Mouse (Mus musculus) bone marrow, adult 2 months (tissue): Measurements from ENCODE around the gene Gab1. TPM values are rescaled to one million over a fixed set of nuclear protein-coding genes. Genes with fewer than 3 reads are reported as not detected.

Experiments used
- H3K27ac ChIP-seq: fragments of 200-500 bp; 2 replicates; pipeline ENCODE4 v1.5.1; 2012; ENCODE audit warnings: low read depth, mild to moderate bottlenecking, control low read depth, inconsistent platforms, low read length; ENCODE audit not compliant: control insufficient read depth, poor library complexity, insufficient read depth
- H3K4me1 ChIP-seq: fragments of 200-500 bp; 2 replicates; pipeline ENCODE4 v1.6.1; 2011; ENCODE audit warnings: low read length; ENCODE audit not compliant: control insufficient read depth, insufficient read depth
- H3K4me3 ChIP-seq: fragments of 200-500 bp; replicated peaks from 2 replicates; pipeline ENCODE3; 2011; ENCODE audit warnings: mild to moderate bottlenecking, low read depth, low read length, control low read depth; ENCODE audit not compliant: control insufficient read depth
- CTCF ChIP-seq: fragments of 200-500 bp; IDR thresholded peaks from 2 replicates; pipeline ENCODE4 v1.5.1; 2011; ENCODE audit warnings: low read length, control low read depth; ENCODE audit not compliant: control insufficient read depth, insufficient read depth
- POLR2A ChIP-seq: fragments of 200-500 bp; IDR thresholded peaks from 2 replicates; pipeline ENCODE4 v1.6.1; 2011; ENCODE audit warnings: low read depth, mild to moderate bottlenecking, control low read depth, low read length, borderline replicate concordance; ENCODE audit not compliant: control insufficient read depth
- WGBS: fragments of 180-500 bp; shearing (Covaris S2); methylation state at CpG from one replicate; pipeline ENCODE4 v1.1.7; 2018; 5-methylcytosine and 5-hydroxymethylcytosine counted together
- polyA plus RNA-seq: library from polyadenylated mRNA; stranded (reverse); fragments of >200 nt; gene quantifications from 2 replicates; pipeline ENCODE4 v1.2.4, GENCODE M21; 2011; ENCODE audit warnings: low replicate concordance; ENCODE audit not compliant: missing spikeins, insufficient read depth, insufficient read length

The Gab1 gene
- polyA plus RNA-seq, 1 experiment, result 13.6 TPM

DNA sequence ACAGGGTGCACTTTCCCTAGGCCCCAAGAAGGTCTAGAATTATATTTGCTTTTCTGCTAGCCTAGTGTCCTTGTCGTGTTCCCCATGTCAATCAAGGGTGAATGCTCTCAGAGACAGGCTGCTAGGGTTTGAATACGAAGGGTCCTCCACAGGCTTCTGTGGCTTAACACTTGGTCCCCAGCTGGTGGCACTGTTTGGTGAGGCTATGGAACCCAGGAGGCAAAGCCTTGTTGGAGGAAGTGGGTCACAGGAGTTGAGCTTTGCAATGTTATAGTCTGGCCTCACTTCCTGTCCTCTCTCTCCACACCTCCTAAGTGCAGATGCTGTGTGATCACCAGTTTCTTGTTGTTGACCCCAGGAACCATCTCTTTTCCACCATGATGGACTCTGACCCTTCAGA lies 63.3 kb downstream of the Gab1 start:
- H3K4me3 ChIP-seq, result no peak overlapping the region
- no peak overlapping the region for H3K27ac ChIP-seq
- 90% methylated on average over 2 of the region's 2 CpGs for WGBS
- no peaks in the 10 kb centered on the region for H3K4me1 ChIP-seq
- no peak for TF ChIP-seq POLR2A

DNA sequence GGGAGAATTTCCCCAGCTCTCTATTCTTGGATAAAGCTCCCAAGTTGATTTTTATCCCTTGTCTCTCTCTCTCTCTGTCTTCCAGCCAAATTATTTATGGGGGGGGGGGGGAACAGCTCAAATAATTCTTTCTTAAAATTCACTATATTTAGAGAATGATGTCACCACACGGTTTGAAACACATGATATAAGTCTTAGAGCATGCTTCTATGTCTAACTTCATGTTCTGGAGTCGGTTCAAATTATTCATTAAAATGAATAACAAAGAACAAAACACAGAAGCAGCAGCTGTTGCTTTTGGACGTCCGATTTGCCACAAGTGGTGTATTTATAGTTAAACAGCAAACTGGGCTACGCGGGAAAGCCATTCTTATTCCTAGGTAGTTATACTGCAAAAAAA lies 65.1 kb downstream of the Gab1 start:
- no peak overlapping the region for H3K4me3 ChIP-seq
- H3K27ac ChIP-seq, result no peak overlapping the region
- H3K4me1 ChIP-seq, result no peaks in the 10 kb centered on the region
- 87% methylated on average over 6 of the region's 6 CpGs for WGBS
- no peak for TF ChIP-seq CTCF
- no peak for TF ChIP-seq POLR2A

DNA sequence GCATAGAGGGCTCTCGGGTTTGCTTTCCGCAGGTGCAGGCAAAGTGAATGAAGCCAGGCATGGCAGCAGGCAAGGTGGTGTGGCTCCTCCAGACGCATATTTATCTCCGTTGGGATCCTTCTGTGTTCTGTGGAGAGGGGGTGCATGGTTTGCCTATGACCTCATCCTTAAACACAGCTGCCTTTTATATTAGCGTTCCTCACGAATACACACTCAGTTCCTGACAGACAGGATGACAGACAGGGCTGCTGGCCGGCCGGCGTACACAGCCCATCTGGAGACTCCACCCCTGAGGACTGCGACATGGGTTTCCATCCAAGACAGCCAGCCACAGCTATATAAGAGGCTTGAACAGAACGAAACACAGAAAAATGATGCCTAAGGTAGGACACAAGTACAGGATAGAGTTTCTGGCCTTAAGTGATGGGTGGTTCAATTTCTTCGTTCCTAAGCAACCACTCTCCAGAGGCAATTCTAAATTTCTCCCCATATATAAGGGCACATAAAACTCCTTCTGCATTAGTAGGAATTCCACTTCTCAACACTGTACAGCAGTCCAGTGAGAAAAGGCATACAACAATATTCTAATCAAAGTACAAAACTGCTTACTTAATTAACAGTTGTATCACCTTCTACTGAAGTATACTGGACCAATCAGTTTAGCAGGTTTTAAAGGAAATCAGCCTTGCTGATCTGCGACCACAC lies 66.1 kb downstream of the Gab1 start:
- no peak overlapping the region for H3K4me3 ChIP-seq
- H3K4me1 ChIP-seq, result no peaks in the 10 kb centered on the region
- TF ChIP-seq POLR2A, result no peak
- no peak overlapping the region for H3K27ac ChIP-seq
- WGBS, result 85% methylated on average over 13 of the region's 13 CpGs

DNA sequence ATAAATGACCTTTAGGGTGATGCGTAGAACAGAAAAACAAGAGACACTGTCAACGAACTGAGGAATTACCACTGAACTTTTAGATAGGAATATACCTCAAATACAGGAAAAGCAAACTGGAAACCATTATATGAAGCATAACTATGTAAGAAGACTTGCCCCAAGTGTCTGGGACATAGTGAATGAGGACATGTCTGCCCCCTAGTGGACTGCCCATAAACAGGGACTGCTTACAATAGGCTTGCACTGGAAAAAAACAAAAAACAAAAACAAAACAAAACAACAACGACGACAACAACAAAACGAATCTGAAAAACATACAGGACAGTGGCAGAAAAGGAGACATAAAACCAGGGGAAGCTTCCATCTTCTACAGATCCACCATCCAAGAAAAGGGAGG lies 66.9 kb downstream of the Gab1 start:
- Histone ChIP-seq H3K4me1 (no peaks in the 10 kb centered on the region), H3K4me3 (no peak overlapping the region), H3K27ac (no peak overlapping the region)
- 67% methylated on average over 5 of the region's 5 CpGs for WGBS
- TF ChIP-seq POLR2A, result no peak
- peak; percentile 13; the same call in 1 of the 2 replicates for TF ChIP-seq CTCF

DNA sequence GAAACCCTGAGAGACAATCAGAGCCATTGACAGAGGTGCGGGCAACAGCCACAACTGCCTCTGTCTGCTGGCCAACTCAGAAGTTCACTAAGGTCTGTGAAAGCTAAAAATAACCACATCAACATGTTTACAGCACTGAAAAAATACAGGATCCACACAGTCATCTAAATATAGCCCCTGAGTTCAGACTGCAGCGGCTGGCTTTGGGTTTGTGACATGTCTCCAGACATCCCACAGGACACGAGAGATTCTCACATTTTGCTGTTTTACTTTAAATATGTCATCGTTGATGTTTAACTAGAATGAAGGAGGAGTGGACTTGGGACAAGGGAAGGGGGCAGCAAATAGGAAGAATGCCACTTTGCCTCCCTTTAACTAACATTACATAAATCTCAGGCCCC lies 68.7 kb downstream of the Gab1 start:
- no peaks in the 10 kb centered on the region for H3K4me1 ChIP-seq
- WGBS, result 74% methylated on average over 4 of the region's 4 CpGs
- no peak overlapping the region for H3K4me3 ChIP-seq
- TF ChIP-seq POLR2A (no peak), CTCF (no peak)
- no peak overlapping the region for H3K27ac ChIP-seq

DNA sequence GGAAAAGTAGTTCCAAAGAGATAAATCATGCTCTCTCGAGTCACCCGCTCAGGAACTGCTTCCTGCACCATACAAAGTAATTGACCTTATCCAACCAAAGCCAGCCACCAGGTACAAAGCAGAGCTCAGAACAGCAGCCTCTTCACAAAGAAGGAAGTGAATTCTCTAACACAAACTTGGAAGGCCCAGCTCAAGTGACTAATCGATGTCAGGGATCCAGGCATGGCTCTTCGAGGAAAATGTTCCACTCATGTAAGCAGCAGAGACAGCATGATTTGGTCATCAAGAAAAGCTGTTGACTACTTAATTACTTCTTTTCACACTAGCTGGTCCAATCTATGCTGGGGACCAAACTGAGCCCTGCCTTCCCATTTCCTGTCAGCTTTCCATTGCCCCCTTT lies 69.4 kb downstream of the Gab1 start:
- no peak overlapping the region for H3K4me3 ChIP-seq
- WGBS, result 71% methylated on average over 4 of the region's 4 CpGs
- TF ChIP-seq CTCF, result no peak
- TF ChIP-seq POLR2A, result no peak
- H3K4me1 ChIP-seq, result no peaks in the 10 kb centered on the region
- no peak overlapping the region for H3K27ac ChIP-seq

DNA sequence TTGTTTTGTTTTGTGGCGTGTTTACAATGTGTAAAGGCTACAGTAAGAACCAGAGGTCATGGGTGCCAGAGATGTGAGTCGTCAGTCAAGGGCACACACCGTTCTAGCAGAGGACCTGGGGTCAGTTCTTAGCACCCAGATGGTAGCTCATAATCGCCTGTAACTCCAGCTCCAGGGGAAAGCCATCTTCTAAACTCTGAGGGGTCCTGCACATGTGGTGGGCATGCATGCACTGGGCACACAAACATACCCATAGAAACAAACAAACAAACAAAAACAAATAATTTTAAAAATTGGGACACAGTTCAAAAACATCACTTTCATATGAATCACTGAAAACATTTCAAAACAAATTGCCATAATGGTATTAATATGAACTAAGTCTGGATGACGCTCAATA lies 69.9 kb downstream of the Gab1 start:
- Histone ChIP-seq H3K4me1 (no peaks in the 10 kb centered on the region), H3K4me3 (no peak overlapping the region), H3K27ac (no peak overlapping the region)
- TF ChIP-seq POLR2A (no peak), CTCF (no peak)
- 85% methylated on average over 5 of the region's 5 CpGs for WGBS

DNA sequence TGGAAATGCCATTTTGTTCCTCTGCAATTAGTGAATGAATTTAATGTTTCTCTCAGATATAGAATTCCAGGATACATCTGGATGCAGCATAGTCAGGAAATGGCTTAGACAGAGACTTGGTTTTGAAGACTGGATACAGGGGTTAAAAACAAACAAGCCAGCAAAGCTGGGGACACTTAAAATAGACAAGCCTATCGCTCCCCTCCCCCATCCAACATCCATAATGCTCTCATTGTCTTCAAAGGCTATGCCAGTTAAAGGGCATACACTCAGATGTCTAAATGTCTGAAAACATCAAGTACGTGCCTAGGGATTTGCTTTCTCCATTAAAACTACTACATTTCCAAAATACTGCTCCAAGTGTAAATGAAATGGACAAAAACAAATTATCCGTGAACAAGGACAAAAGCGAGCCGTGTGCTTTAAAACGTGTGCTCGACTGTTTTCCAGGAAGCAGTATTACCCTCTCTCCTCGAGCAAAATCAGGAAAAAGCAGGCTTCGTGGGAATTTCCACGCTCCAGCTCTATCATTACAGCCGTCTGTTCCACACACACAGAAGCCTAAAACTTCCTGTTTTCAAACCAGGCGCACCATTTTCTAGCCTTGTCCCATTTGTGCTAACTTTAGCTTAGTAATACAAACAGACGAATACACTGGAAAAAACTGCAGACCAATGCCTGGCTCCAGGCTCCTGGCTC lies 72.4 kb downstream of the Gab1 start:
- no peak for TF ChIP-seq POLR2A
- TF ChIP-seq CTCF, result no peak
- Histone ChIP-seq H3K27ac (no peak overlapping the region), H3K4me1 (no peaks in the 10 kb centered on the region), H3K4me3 (no peak overlapping the region)
- 65% methylated on average over 13 of the region's 13 CpGs for WGBS
